Mouse (Mus musculus) left cerebral cortex, postnatal 14 days (tissue): ENCODE measurements around the gene AI481877. TPM values are rescaled to one million over a fixed set of nuclear protein-coding genes. Genes with fewer than 3 reads are reported as not detected.
"Not testable (repeated sequence)": the region's sequence is repeated elsewhere in the genome, so short reads cannot be mapped to it uniquely, and the experiment has no call there.

Experiments
- DNase-seq, 2 experiments: peaks; one replicate each; pipeline ENCODE4 v3.0.0; 2021 to 2022; ENCODE audit warnings: low spot score in 2 of 2, mixed read lengths in 1 of 2
- intact Hi-C: fragments of 180-260 bp; cut with DNase I; formaldehyde crosslinking; loops from one replicate; pipeline ENCODE4 v1.15.1; 2025
- long read RNA-seq, 2 experiments: library from polyadenylated mRNA; stranded (forward); transcript quantifications; one replicate each; pipeline ENCODE4 v2.0.0; 2021
- total RNA-seq, 2 experiments: library from RNA; stranded (reverse); gene quantifications; 2 replicates each; pipeline ENCODE4 v1.2.3; 2021

The AI481877 gene
- not detected for total RNA-seq
- long read RNA-seq, experiment 1, result 0 reads
- long read RNA-seq, experiment 2, result 0 reads

- intact Hi-C loops, DNase-seq: not testable (repeated sequence)
These were observed at the start of gene AI481877 for GRCm38 (mm10) chr4:59138507-59139033. Gene AI481877 (minus strand): TSS chr4:59138983.

GRCm38 (mm10) chr4:59188474-59188801, 49.7 kb upstream of the AI481877 start:
- intact Hi-C loops, result loop anchor here (2.0 to 10.0 kb wide), 3 partner anchors 92 to 356 kb away; partner anchors contain the start of genes Ptbp3 and Ptgr1
- DNase-seq, result no peak

- peak; percentile 35 to 44 for DNase-seq
- intact Hi-C loops, result loop anchor here (5.0 to 10.0 kb wide), 2 partner anchors 200 to 358 kb away; partner anchors contain the start of genes Ptbp3 and Ptgr1
These were observed 48.5 kb upstream of the AI481877 start for GRCm38 (mm10) chr4:59187289-59187688.

GRCm38 (mm10) chr4:59185671-59186070, 46.9 kb upstream of the AI481877 start:
- intact Hi-C loops, result loop anchor here (5.0 to 10.0 kb wide), 2 partner anchors 198 to 359 kb away; partner anchors contain the start of genes Ptbp3 and Ptgr1
- no peak for DNase-seq

GRCm38 (mm10) chr4:59181320-59182271, 42.8 kb upstream of the AI481877 start:
- intact Hi-C loops, result loop anchor here (10.0 kb wide), 1 partner anchor 363 kb away; the partner anchor contains the start of gene Ptbp3

GRCm38 (mm10) chr4:59177566-59177965, 38.8 kb upstream of the AI481877 start:
- DNase-seq, result no peak
- intact Hi-C loops, result no loop called here

More at GRCm38 (mm10) chr4:59181320-59182271, 42.8 kb upstream of the AI481877 start:
- no peak for DNase-seq

- intact Hi-C loops, result no loop called here
- no peak for DNase-seq
These were observed 37.1 kb upstream of the AI481877 start for GRCm38 (mm10) chr4:59175929-59176328.

- no peak for DNase-seq
- intact Hi-C loops, result no loop called here
These were observed 36.2 kb upstream of the AI481877 start for GRCm38 (mm10) chr4:59175003-59175402.

- intact Hi-C loops, result no loop called here
- no peak for DNase-seq
These were observed 34.6 kb upstream of the AI481877 start for GRCm38 (mm10) chr4:59173181-59173922.

- intact Hi-C loops, result no loop called here
- DNase-seq, result no peak
These were observed 33.8 kb upstream of the AI481877 start for GRCm38 (mm10) chr4:59172616-59173015.

GRCm38 (mm10) chr4:59169981-59170380, 31.2 kb upstream of the AI481877 start:
- DNase-seq, result no peak
- intact Hi-C loops, result no loop called here

- intact Hi-C loops, result no loop called here
- no peak for DNase-seq
These were observed 28.6 kb upstream of the AI481877 start for GRCm38 (mm10) chr4:59167251-59167847.

- intact Hi-C loops, result no loop called here
- no peak for DNase-seq
These were observed 25.3 kb upstream of the AI481877 start for GRCm38 (mm10) chr4:59164034-59164433.

GRCm38 (mm10) chr4:59160959-59161670, 22.3 kb upstream of the AI481877 start:
- intact Hi-C loops, result no loop called here
- no peak for DNase-seq

GRCm38 (mm10) chr4:59160289-59160688, 21.5 kb upstream of the AI481877 start:
- intact Hi-C loops, result no loop called here

GRCm38 (mm10) chr4:59157654-59158053, 18.9 kb upstream of the AI481877 start:
- intact Hi-C loops, result no loop called here
- DNase-seq, result no peak

More at GRCm38 (mm10) chr4:59160289-59160688, 21.5 kb upstream of the AI481877 start:
- no peak for DNase-seq

- intact Hi-C loops, result no loop called here
- DNase-seq, result no peak
These were observed 18.3 kb upstream of the AI481877 start for GRCm38 (mm10) chr4:59156897-59157592.

GRCm38 (mm10) chr4:59151953-59152352, 13.2 kb upstream of the AI481877 start:
- no peak for DNase-seq
- intact Hi-C loops, result no loop called here
